Mouse (Mus musculus) C2C12 (cell line): ENCODE measurements around the gene Agap1. TPM values are rescaled to one million over a fixed set of nuclear protein-coding genes. Genes with fewer than 3 reads are reported as not detected.

Experiments
- H3K27me3 ChIP-seq: one replicate; pipeline ENCODE4 v1.6.1; 2011; ENCODE audit not compliant: control insufficient read depth, insufficient read depth, insufficient read length
- H3K36me3 ChIP-seq: one replicate; pipeline ENCODE4 v1.6.1; 2011; ENCODE audit not compliant: control insufficient read depth, insufficient read depth
- H3K4me3 ChIP-seq: one replicate; pipeline ENCODE4 v1.5.1; 2011; ENCODE audit warnings: mild to moderate bottlenecking, control low read depth; ENCODE audit not compliant: poor library complexity, insufficient read depth, severe bottlenecking
- H3K79me2 ChIP-seq: one replicate; pipeline ENCODE4 v1.6.1; 2011; ENCODE audit not compliant: control insufficient read depth, insufficient read depth
- H3K79me3 ChIP-seq: one replicate; pipeline ENCODE4 v1.6.1; 2011; ENCODE audit warnings: low read depth, control low read depth
- H3ac ChIP-seq: one replicate; pipeline ENCODE3; 2011; ENCODE audit warnings: low read depth; ENCODE audit not compliant: control insufficient read depth, insufficient read length
- CEBPB ChIP-seq: IDR thresholded peaks from one replicate; pipeline ENCODE4 v1.6.1; 2011; ENCODE audit warnings: low read depth, mild to moderate bottlenecking, control low read depth, moderate library complexity
- CTCF ChIP-seq: IDR thresholded peaks from one replicate; pipeline ENCODE4 v1.5.1; 2011; ENCODE audit not compliant: control insufficient read depth, insufficient read depth, insufficient read length
- FOSL1 ChIP-seq: IDR thresholded peaks from one replicate; pipeline ENCODE4 v1.8.0; 2011; ENCODE audit warnings: mild to moderate bottlenecking, low read length; ENCODE audit not compliant: poor library complexity, insufficient read depth, severe bottlenecking
- MAX ChIP-seq: IDR thresholded peaks from one replicate; pipeline ENCODE4 v1.6.1; 2011; ENCODE audit warnings: mild to moderate bottlenecking, control low read depth
- MYOD1 ChIP-seq: IDR thresholded peaks from one replicate; pipeline ENCODE4 v1.6.1; 2011; ENCODE audit warnings: low read depth; ENCODE audit not compliant: control insufficient read depth, insufficient read length
- MYOG ChIP-seq: IDR thresholded peaks from one replicate; pipeline ENCODE4 v1.6.1; 2011; ENCODE audit not compliant: control insufficient read depth, insufficient read length; ENCODE audit errors: extremely low read depth
- USF1 ChIP-seq: IDR thresholded peaks from one replicate; pipeline ENCODE4 v1.6.1; 2011; ENCODE audit warnings: low read depth, mild to moderate bottlenecking, control low read depth, moderate library complexity
- polyA plus RNA-seq: library from polyadenylated mRNA; unstranded; fragments of >200 nt; fragmentation: generic; extraction: Trizol; gene quantifications from one replicate; pipeline ENCODE4 v1.2.1, GENCODE M21; 2012; ENCODE audit warnings: missing spikeins

Gene Agap1
- polyA plus RNA-seq, 1 experiment = 14.0 TPM

GRCm38 (mm10) chr1:89755358-89755757 is 300.8 kb downstream of the Agap1 start:
- no peak for TF ChIP-seq MYOD1
- TF ChIP-seq MAX = no peak
- no peak for TF ChIP-seq USF1
- no peak for TF ChIP-seq CEBPB
- no peak for TF ChIP-seq CTCF
- TF ChIP-seq FOSL1 = no peak
- no peak for TF ChIP-seq MYOG
- no peaks in the 10 kb centered on the region for H3K79me3 ChIP-seq
- no peak overlapping the region for H3ac ChIP-seq
- H3K79me2 ChIP-seq = no peaks in the 10 kb centered on the region
- no peaks in the 10 kb centered on the region for H3K27me3 ChIP-seq
- H3K4me3 ChIP-seq = no peak overlapping the region
- H3K36me3 ChIP-seq = no peaks in the 10 kb centered on the region

- Histone ChIP-seq H3ac (no peak overlapping the region), H3K4me3 (no peak overlapping the region), H3K36me3 (no peaks in the 10 kb centered on the region), H3K79me2 (no peaks in the 10 kb centered on the region), H3K27me3 (no peaks in the 10 kb centered on the region), H3K79me3 (no peaks in the 10 kb centered on the region)
- TF ChIP-seq MYOG = no peak
- TF ChIP-seq FOSL1 = no peak
- TF ChIP-seq MYOD1 = no peak
- no peak for TF ChIP-seq MAX
- no peak for TF ChIP-seq CTCF
- TF ChIP-seq CEBPB = no peak
- no peak for TF ChIP-seq USF1
These were observed 301.8 kb downstream of the Agap1 start for GRCm38 (mm10) chr1:89756387-89756786.

DNA sequence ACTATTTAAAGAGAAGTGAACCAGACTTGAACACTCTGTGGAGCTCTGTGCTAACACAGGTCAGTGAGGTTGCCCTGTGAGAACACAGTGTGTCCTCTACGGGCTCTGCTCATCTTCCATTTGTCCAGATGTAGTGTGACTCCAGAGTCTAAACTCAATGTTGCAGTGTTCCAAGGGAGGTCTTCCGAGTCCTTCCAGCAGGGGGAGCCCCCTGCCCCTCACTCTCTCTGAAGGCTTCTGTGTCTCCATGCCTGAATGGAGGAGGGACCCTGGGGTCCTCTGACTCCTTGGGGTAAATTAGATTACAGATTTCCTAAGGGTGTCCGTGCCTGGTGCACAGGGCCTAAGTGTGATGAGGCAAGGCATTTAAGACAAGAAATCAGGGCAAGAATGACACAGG is 302.9 kb downstream of the Agap1 start:
- H3K79me2 ChIP-seq = no peaks in the 10 kb centered on the region
- no peaks in the 10 kb centered on the region for H3K36me3 ChIP-seq
- no peaks in the 10 kb centered on the region for H3K27me3 ChIP-seq
- TF ChIP-seq MAX (no peak), MYOD1 (no peak), FOSL1 (no peak), CEBPB (no peak), USF1 (no peak), MYOG (no peak), CTCF (no peak)
- no peak overlapping the region for H3ac ChIP-seq
- H3K4me3 ChIP-seq = no peak overlapping the region
- no peaks in the 10 kb centered on the region for H3K79me3 ChIP-seq

GRCm38 (mm10) chr1:89763912-89764311 is 309.3 kb downstream of the Agap1 start:
- no peak overlapping the region for H3K4me3 ChIP-seq
- no peak overlapping the region for H3ac ChIP-seq
- no peaks in the 10 kb centered on the region for H3K27me3 ChIP-seq
- H3K79me2 ChIP-seq = no peaks in the 10 kb centered on the region
- TF ChIP-seq CEBPB = no peak
- TF ChIP-seq MAX = no peak
- H3K79me3 ChIP-seq = no peaks in the 10 kb centered on the region
- no peaks in the 10 kb centered on the region for H3K36me3 ChIP-seq

DNA sequence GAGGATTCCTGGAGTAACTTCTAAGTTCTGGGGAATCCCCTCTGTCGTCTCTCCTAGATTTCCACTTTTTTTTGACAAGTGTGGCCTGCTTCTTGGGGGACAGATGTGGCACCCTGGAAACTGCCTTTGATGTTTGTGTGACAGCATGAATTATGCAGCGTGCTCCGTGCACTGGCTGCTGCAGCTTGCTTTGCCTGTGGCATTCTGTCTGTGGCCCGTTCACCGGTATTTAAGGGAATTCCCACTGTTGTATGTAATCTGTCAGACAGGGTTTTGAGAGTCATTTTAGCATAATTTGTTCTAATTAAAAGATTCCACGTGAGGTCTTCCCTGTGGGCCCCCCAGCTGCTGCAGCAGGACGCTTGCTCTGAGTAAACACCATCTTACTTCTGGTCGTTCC is 312.3 kb downstream of the Agap1 start:
- no peak for TF ChIP-seq MYOD1
- no peak for TF ChIP-seq USF1
- TF ChIP-seq MAX = no peak
- TF ChIP-seq MYOG = no peak
- TF ChIP-seq CTCF = no peak
- no peak for TF ChIP-seq FOSL1
- no peaks in the 10 kb centered on the region for H3K36me3 ChIP-seq
- no peaks in the 10 kb centered on the region for H3K79me3 ChIP-seq
- H3K27me3 ChIP-seq = no peaks in the 10 kb centered on the region
- H3K4me3 ChIP-seq = no peak overlapping the region
- no peak overlapping the region for H3ac ChIP-seq
- H3K79me2 ChIP-seq = no peaks in the 10 kb centered on the region

DNA sequence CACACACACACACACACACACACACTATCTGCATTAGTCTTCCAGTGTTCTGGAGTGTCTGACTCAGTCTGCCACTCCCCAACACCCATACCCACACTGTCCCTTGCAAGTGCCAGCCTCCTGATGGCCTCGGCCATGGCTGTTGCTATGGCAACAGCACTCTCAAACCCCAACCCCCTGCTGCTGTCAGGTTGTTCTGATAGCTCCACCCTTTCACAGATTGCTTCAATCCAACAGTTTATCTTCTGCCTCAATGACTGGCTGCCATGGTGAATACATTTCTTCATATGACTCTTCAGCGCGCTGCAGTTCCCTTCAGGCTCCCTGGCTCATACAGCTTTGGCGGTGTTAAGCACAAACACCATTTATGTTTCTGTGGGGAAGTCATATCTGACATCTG is 315.0 kb downstream of the Agap1 start:
- H3K79me3 ChIP-seq = no peaks in the 10 kb centered on the region
- TF ChIP-seq USF1 (no peak), CTCF (no peak), MYOG (no peak), CEBPB (no peak), FOSL1 (no peak), MYOD1 (no peak), MAX (no peak)
- no peaks in the 10 kb centered on the region for H3K36me3 ChIP-seq
- no peaks in the 10 kb centered on the region for H3K27me3 ChIP-seq
- no peaks in the 10 kb centered on the region for H3K79me2 ChIP-seq
- H3K4me3 ChIP-seq = no peak overlapping the region
- H3ac ChIP-seq = no peak overlapping the region
